Mouse (Mus musculus): ENCODE data around the gene Hist2h2bb. TPM values are rescaled to one million over a fixed set of nuclear protein-coding genes. Genes with fewer than 3 reads are reported as not detected.
"Not testable (repeated sequence)": the region's sequence is repeated elsewhere in the genome, so short reads cannot be mapped to it uniquely, and the experiment has no call there.

The Hist2h2bb gene
- total RNA-seq, 2 experiments from 2014 or later: 52.7 to 54.1 TPM

- peak; percentile 94 to 95 for DNase-seq (ENCODE audit: low spot score in 2 of 2)
These were observed 6.5 kb upstream of the Hist2h2bb start, which contains the start of gene Hist2h4 for GRCm38 (mm10) chr3:96262979-96263550. TSS of gene Hist2h4 (minus strand) at chr3:96263311.

- peak; percentile 48 to 64 for DNase-seq (ENCODE audit: low spot score in 2 of 2)
These were observed 5.8 kb upstream of the Hist2h2bb start for GRCm38 (mm10) chr3:96263558-96264403.

GRCm38 (mm10) chr3:96264404-96264949, 5.1 kb upstream of the Hist2h2bb start:
- no peak for DNase-seq (ENCODE audit: low spot score in 2 of 2)

- DNase-seq (ENCODE audit: low spot score in 2 of 2): no peak
These were observed 3.3 kb upstream of the Hist2h2bb start for GRCm38 (mm10) chr3:96266132-96266710.

- no peak for DNase-seq (ENCODE audit: low spot score in 2 of 2)
These were observed 2.0 kb upstream of the Hist2h2bb start for GRCm38 (mm10) chr3:96267541-96267940.

GRCm38 (mm10) chr3:96268051-96268775, 1.3 kb upstream of the Hist2h2bb start, which contains the start of gene Hist2h3b:
TSS of gene Hist2h3b (plus strand) at chr3:96268654.
- DNase-seq (ENCODE audit: low spot score in 2 of 2): peak; percentile 80 to 81

- DNase-seq (ENCODE audit: low spot score in 2 of 2): peak in 1 of 2 experiments; percentile 36
These were observed 675 bp upstream of the Hist2h2bb start for GRCm38 (mm10) chr3:96268776-96269378.

GRCm38 (mm10) chr3:96273591-96274465, 4.3 kb downstream of the Hist2h2bb start:
- no peak for DNase-seq (ENCODE audit: low spot score in 2 of 2)

GRCm38 (mm10) chr3:96277428-96277799, 7.9 kb downstream of the Hist2h2bb start:
- DNase-seq (ENCODE audit: low spot score in 2 of 2): no peak

- DNase-seq (ENCODE audit: low spot score in 2 of 2): peak; percentile 86 to 88
These were observed 8.5 kb downstream of the Hist2h2bb start for GRCm38 (mm10) chr3:96277800-96278624.

- DNase-seq (ENCODE audit: low spot score in 2 of 2): no peak
These were observed 11.1 kb downstream of the Hist2h2bb start for GRCm38 (mm10) chr3:96280660-96281059.

- no peak for DNase-seq (ENCODE audit: low spot score in 2 of 2)
These were observed 14.9 kb downstream of the Hist2h2bb start for GRCm38 (mm10) chr3:96284457-96284856.

- not testable (repeated sequence) for DNase-seq (ENCODE audit: low spot score in 2 of 2)
These were observed 17.8 kb downstream of the Hist2h2bb start for GRCm38 (mm10) chr3:96287334-96287733.

- DNase-seq (ENCODE audit: low spot score in 2 of 2): no peak
These were observed 19.6 kb downstream of the Hist2h2bb start for GRCm38 (mm10) chr3:96289201-96289600.

- DNase-seq (ENCODE audit: low spot score in 2 of 2): not testable (repeated sequence)
These were observed 21.2 kb downstream of the Hist2h2bb start for GRCm38 (mm10) chr3:96290727-96291126.

- no peak for DNase-seq (ENCODE audit: low spot score in 2 of 2)
These were observed 23.1 kb downstream of the Hist2h2bb start for GRCm38 (mm10) chr3:96292641-96293040.

GRCm38 (mm10) chr3:96293368-96293767, 23.8 kb downstream of the Hist2h2bb start:
- no peak for DNase-seq (ENCODE audit: low spot score in 2 of 2)

- DNase-seq (ENCODE audit: low spot score in 2 of 2): no peak
These were observed 24.2 kb downstream of the Hist2h2bb start, which contains the start of gene Fcgr1 for GRCm38 (mm10) chr3:96293787-96294186. TSS of gene Fcgr1 (minus strand) at chr3:96293969.
